Mouse (Mus musculus) T-helper 2 cell (primary cell): ENCODE results near the gene Tead1.

Experiments
- in situ Hi-C: fragments of 300-600 bp; cut with MboI, MseI; formaldehyde crosslinking; loops from one replicate; pipeline ENCODE4 v1.15.1; 2025; ENCODE audit warnings: high pct_unique_total_duplicates

The Tead1 gene

DNA sequence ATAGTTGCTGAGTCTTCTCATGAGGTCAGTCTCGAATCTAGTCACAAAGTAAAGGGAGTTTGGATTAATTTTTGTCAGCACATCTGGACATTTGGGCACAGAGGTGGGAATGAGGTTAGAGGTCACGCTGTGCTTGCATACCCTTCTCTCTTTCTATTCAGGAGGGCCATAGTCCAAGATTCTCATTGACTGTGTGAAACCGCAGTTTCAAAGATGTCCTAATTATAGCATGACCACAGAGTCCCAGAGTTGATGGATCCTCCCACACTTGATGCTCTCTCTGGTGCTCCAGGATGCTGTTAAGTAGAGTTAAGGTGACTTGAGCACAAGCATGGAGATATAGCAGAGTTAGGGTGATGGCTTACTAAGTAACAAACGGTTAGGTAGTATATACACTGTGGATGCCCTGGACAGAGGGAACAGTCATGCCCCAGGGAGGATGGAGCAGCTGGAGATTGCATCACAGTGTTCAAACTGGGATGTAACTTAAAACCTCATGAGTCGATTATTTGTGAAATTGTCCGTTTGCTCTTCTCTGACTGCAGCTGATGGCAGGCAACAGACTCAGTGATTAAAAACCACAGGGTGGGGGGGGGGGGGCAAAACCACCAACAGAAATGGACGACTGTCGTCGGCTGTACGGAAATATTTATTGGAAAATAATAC is 238.6 kb downstream of the Tead1 start:
- in situ Hi-C loops = no loop called here

- in situ Hi-C loops = no loop called here
Measured at GRCm38 (mm10) chr7:112918279-112918991, 239.3 kb downstream of the Tead1 start.

DNA sequence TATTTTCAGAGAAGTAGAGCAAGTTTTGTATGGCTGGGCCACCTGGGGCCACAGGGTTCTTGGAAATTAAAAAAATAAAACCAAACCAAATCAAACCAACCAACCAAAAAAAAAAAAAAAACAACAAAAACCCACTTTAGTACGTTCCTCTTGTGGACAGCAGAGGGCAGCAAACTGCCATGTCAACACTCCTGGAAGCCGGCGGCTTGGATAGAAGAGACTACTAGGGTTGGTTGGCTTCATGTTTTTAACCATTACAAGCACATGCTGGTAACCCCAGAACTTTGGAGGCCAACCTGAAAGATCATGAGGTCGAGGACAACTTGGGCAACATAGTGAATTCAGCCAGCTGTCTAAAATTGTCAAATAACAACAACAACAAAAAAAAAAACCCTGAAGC is 240.7 kb downstream of the Tead1 start:
- in situ Hi-C loops = loop anchor here (5.0 kb wide), 1 partner anchor 207 kb away; no protein-coding TSS in a partner anchor

DNA sequence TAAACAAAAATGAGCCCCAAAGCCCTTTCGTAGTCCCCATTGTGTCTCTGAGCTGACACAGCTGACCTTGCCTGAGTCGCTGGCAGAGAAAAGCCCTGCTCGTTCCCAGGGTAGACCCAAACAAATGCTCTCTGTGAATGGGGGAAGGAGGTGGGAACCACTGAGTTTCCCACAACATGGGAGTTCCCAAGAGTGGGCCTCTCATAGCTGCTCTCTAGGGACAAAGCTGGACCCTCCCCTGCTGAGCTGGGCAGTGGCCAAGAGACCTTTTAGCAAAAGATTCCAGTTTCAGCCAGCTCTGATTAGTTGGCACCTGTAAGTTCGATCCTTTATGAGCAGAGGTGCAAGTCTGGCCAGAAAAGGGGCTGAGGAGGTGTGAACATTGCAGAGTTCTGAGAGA is 243.7 kb downstream of the Tead1 start:
- in situ Hi-C loops = loop anchor here (5.0 kb wide), 1 partner anchor 204 kb away; no protein-coding TSS in a partner anchor

- in situ Hi-C loops = loop anchor here (5.0 kb wide), 1 partner anchor 204 kb away; no protein-coding TSS in a partner anchor
Measured at GRCm38 (mm10) chr7:112923712-112924111, 244.6 kb downstream of the Tead1 start.

GRCm38 (mm10) chr7:112930669-112931068 is 251.6 kb downstream of the Tead1 start:
- in situ Hi-C loops = loop anchor here (25.0 kb wide), 1 partner anchor 382 kb away; no protein-coding TSS in a partner anchor

DNA sequence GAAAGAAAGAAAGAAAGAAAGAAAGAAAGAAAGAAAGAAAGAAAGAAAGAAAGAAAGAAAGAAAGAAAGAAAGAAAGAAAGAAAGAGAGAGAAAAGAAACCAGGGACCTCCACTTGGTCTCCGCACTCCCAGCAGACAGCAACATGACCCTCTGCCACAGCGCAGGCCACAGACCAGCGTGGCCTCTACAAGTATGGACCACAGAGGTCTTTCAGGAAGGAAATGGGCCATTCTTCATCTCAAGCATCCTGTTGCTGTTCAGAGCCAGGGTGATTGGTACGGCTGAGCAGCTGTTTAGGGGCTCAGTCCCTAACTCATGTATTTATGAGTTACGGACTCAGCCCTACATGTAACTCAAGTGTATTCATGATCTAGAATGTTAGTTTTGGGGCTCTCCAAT is 256.8 kb downstream of the Tead1 start:
- in situ Hi-C loops = loop anchor here (25.0 kb wide), 1 partner anchor 376 kb away; no protein-coding TSS in a partner anchor

GRCm38 (mm10) chr7:112937089-112937488 is 258.0 kb downstream of the Tead1 start:
- in situ Hi-C loops = loop anchor here (25.0 kb wide), 1 partner anchor 375 kb away; no protein-coding TSS in a partner anchor

GRCm38 (mm10) chr7:112938959-112939358 is 259.8 kb downstream of the Tead1 start:
- in situ Hi-C loops = loop anchor here (25.0 kb wide), 1 partner anchor 373 kb away; no protein-coding TSS in a partner anchor

GRCm38 (mm10) chr7:112942567-112942966 is 263.4 kb downstream of the Tead1 start:
- in situ Hi-C loops = loop anchor here (25.0 kb wide), 1 partner anchor 370 kb away; no protein-coding TSS in a partner anchor

- in situ Hi-C loops = loop anchor here (25.0 kb wide), 1 partner anchor 369 kb away; no protein-coding TSS in a partner anchor
Measured at GRCm38 (mm10) chr7:112943056-112943455, 263.9 kb downstream of the Tead1 start.

- in situ Hi-C loops = loop anchor here (25.0 kb wide), 1 partner anchor 366 kb away; no protein-coding TSS in a partner anchor
Measured at GRCm38 (mm10) chr7:112946706-112947105, 267.6 kb downstream of the Tead1 start.

DNA sequence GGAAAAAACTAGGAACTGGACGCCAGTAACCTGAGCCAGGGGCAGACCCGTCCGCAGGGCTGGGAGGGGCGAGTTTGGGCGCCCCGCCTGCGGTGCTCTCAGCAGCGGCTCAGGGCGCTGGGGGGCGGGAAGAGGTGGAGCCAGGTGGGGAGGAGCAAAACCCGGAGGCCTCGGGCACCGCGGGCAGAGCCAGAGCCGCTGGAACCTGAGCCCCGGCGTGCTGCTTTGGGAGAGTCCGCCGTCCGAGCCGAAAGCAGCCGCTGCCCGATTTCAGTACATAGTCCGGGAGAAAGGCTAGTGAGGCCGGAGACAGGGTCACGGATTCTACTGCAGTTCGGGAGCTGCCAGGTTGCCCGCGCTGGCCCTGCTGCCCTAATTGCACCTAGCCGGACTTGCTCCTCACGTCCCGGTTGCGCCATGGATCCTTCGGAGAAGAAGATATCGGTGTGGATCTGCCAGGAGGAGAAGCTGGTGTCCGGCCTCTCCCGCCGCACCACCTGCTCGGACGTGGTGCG is 274.7 kb downstream of the Tead1 start, which contains the start of gene Rassf10:
TSS of gene Rassf10 (plus strand) at position 186 of the 515 bp plus-strand sequence.
- in situ Hi-C loops = no loop called here

DNA sequence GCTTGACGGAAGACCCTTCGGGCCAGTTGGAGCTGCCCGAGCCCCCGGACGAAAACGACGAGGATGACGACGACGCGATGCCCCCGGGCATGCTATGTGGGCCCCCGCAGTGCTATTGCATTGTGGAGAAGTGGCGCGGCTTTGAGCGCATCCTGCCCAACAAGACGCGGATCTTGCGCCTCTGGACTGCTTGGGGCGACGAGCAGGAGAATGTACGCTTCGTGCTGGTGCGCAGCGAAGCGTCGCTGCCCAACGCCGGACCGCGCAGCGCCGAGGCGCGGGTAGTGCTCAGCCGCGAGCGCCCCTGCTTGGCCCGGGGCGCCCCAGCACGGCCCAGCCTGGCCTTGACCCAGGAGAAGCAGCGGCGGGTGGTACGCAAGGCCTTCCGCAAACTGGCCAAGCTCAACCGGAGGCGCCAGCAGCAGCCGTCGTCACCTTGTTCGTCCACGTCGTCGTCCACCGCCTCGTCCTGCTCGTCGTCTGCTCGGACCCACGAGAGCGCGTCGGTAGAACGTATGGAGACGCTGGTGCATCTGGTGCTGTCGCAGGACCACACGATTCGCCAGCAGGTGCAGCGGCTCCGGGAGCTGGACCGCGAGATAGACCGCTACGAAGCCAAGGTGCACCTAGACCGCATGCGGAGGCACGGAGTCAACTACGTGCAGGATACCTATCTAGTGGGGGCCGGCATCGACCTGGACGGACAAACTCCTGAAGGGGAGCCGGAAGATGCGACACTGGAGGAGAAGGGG is 275.4 kb downstream of the Tead1 start:
- in situ Hi-C loops = no loop called here

DNA sequence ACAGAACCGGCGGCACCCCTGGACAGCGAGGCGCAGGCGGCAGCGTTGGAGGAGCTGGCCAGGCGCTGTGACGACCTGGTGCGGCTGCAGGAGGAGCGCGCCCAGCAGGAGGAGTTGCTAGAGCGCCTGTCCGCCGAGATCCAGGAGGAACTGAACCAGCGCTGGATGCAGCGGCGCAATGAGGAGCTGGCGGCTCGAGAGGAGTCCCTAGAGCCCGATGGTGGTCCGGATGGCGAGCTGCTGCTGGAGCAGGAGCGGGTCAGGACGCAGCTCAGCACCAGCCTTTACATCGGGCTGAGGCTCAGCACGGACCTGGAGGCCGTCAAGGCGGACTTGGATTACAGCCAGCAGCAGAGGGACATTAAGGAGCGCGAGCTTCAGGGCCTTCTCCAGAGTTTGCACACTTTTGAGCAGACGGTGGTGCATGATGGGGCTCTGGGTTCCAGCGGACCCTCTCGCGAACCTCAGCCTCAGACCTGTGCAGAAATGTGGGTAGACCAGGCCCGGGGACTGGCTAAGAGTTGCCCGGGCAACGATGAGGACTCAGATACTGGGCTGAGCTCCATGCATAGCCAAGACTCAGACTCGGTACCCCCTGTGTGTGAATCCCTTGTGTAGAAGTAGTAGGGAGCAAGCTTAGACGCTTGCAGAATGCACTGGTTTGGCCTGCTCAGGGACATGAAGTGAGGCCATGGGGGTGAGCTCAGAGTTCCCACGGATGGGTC is 276.1 kb downstream of the Tead1 start:
- in situ Hi-C loops = no loop called here

DNA sequence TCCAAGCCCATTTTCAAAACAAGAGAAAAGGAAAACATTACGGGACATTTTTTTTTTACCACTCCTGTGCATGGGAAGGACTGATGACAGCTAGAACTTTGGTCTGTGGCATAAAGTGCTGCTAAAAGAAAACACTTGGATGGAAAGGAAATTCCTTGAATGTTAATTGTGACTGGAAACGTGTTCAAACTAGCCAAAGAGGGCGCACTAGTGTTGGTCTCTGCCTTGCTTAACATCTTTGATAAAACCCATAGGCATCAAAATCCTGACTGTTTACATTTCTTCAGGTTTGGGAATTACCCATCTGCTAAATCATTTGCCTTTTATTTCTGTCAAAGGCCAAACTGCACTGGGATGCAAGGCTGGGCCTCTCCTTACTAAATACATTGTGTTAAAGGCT is 276.8 kb downstream of the Tead1 start:
- in situ Hi-C loops = no loop called here
